Comparison of ENCODE assay signal across 9 mouse cellular contexts in the genomic region with DNA sequence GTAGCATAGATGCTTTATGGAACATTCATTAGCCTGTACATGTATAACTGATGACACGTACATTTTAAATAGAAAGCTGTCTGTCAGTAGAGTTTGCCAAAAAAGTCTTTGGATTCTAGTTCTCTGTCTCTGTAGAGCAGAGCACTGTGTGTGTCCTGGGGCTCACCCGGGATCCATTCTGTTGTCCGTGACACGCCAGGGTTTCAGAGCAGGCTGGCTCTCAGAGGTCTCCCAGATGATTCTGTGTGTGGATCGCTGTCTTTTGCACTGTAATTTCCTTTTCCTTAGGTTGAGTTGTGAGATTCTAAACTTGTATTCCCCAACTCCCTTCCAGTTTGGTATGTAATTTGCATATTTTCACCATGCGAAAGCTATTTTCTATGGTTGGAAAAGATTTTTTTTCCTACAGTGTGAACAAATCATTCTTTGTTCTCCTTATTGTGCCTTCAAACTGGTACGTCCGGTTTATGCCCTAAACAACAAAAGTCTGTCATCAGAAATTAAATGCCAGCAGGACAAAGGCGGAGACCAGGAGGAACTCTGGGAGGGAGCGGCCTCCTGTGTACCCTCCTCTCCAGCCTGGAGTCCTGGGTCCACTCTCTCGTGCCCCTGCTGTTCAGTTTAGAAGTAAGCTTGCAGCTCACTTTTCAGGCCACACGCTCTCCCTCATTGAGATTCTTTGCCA. TPM values are rescaled to one million over a fixed set of nuclear protein-coding genes. Genes with fewer than 3 reads are reported as not detected.
DNase-seq lines count a peak whose midpoint lies in the region; ATAC-seq and TF ChIP-seq lines count a peak whose summit lies in the region.
"Had no signal": no experiment of that assay in that cellular context is flagged by ENCODE, and none has a peak within 500 bp of the region (broad histone marks: within the 10 kb centered on the region; RNA-seq: fewer than 3 reads in every experiment).

No protein-coding gene starts in this region.

- no peak overlapping the region for H3K9ac ChIP-seq in intestine, postnatal 0 days (ENCODE audit: low read depth, low read length)
- no peak overlapping the region for H3K9ac ChIP-seq in intestine, embryonic 15.5 days
- no peak overlapping the region for H3K9ac ChIP-seq in hindbrain, embryonic 16.5 days (ENCODE audit: low read depth, low read length)

- no peak for ATAC-seq in intestine, postnatal 0 days
- ATAC-seq in intestine, embryonic 15.5 days, result no peak; the same call in 1 of the 2 replicates
- no peak for ATAC-seq in hindbrain, embryonic 16.5 days

- peak; percentile 14; the same call in 1 of the 2 replicates for TF ChIP-seq CTCF in intestine, postnatal 0 days (IDR thresholded peaks at IDR 0.05; ENCODE audit: low read depth)

- H3K27ac ChIP-seq in intestine, postnatal 0 days (ENCODE audit: low read depth, low read length), result no peak overlapping the region
- H3K27ac ChIP-seq in intestine, embryonic 15.5 days, result no peak overlapping the region
- H3K27ac ChIP-seq in hindbrain, embryonic 16.5 days (ENCODE audit: low read depth, low read length), result peak overlapping the region; percentile 25; the same call in 1 of the 2 replicates

- H3K4me1 ChIP-seq in intestine, postnatal 0 days (replicated peaks; ENCODE audit: control insufficient read depth, insufficient read depth, low read length), result no peaks in the 10 kb centered on the region
- 0 out of 2 replicates have a peak, but pooled peaks cover 3% of the 10 kb centered on the region for H3K4me1 ChIP-seq in intestine, embryonic 15.5 days (replicated peaks)
- peaks cover 3% of the 10 kb centered on the region for H3K4me1 ChIP-seq in hindbrain, embryonic 16.5 days (ENCODE audit: control insufficient read depth, insufficient read depth, low read depth, low read length)

- H3K4me3 ChIP-seq in intestine, postnatal 0 days (ENCODE audit: low read depth, low read length), result no peak overlapping the region
- H3K4me3 ChIP-seq in intestine, embryonic 15.5 days (replicated peaks), result no peak overlapping the region
- H3K4me3 ChIP-seq in hindbrain, embryonic 16.5 days (ENCODE audit: low read length), result no peak overlapping the region

- no peaks in the 10 kb centered on the region for H3K27me3 ChIP-seq in intestine, postnatal 0 days (replicated peaks; ENCODE audit: control insufficient read depth, insufficient read depth, low read length)
- H3K27me3 ChIP-seq in intestine, embryonic 15.5 days (replicated peaks), result no peaks in the 10 kb centered on the region
- no peaks in the 10 kb centered on the region for H3K27me3 ChIP-seq in hindbrain, embryonic 16.5 days (replicated peaks; ENCODE audit: control insufficient read depth, insufficient read depth, low read length)

- 67% methylated on average over 12 of the region's 12 CpGs for WGBS in intestine, postnatal 0 days
- 69% methylated on average over 12 of the region's 12 CpGs for WGBS in intestine, embryonic 15.5 days
- 28% methylated on average over 12 of the region's 12 CpGs for WGBS in hindbrain, embryonic 16.5 days

- no peaks in the 10 kb centered on the region for H3K9me3 ChIP-seq in intestine, postnatal 0 days (ENCODE audit: control insufficient read depth)
- H3K9me3 ChIP-seq in intestine, embryonic 15.5 days, result no peaks in the 10 kb centered on the region
- no peaks in the 10 kb centered on the region for H3K9me3 ChIP-seq in hindbrain, embryonic 16.5 days (ENCODE audit: control insufficient read depth, low read length)

- no peaks in the 10 kb centered on the region for H3K36me3 ChIP-seq in intestine, postnatal 0 days (ENCODE audit: control insufficient read depth, insufficient read depth)
- no peaks in the 10 kb centered on the region for H3K36me3 ChIP-seq in intestine, embryonic 15.5 days
- no peaks in the 10 kb centered on the region for H3K36me3 ChIP-seq in hindbrain, embryonic 16.5 days (ENCODE audit: control insufficient read depth, insufficient read depth, low read length)

- DNase-seq in brain, adult 2 months (ENCODE audit: low read depth, low spot score), result peak; percentile 71
- DNase-seq in lung, postnatal 4 days, result peak; percentile 55 to 69
- DNase-seq in cerebellum, postnatal 14 days, result no peak
- DNase-seq in right cerebral cortex, postnatal 10 days (ENCODE audit: low spot score in 2 of 2), result no peak
- DNase-seq in adrenal gland, adult 18-20 months (ENCODE audit: low spot score in 2 of 2), result no peak
- DNase-seq: gastrocnemius, postnatal 10 days had no signal

- H3K4me2 ChIP-seq in intestine, postnatal 0 days (replicated peaks; ENCODE audit: low read depth), result no peak overlapping the region
- H3K4me2 ChIP-seq in intestine, embryonic 15.5 days (replicated peaks), result no peak overlapping the region
- H3K4me2 ChIP-seq in hindbrain, embryonic 16.5 days (ENCODE audit: low read length), result no peak overlapping the region

RNA-seq across cellular contexts. Expression of gene Bcas3, which starts 39.4 kb away (rescaled TPM):
- 17.2 and 17.5 TPM in 2 replicates for polyA plus RNA-seq in intestine, postnatal 0 days (2015; fragmentation: Nextera tagmentation; extraction: Ambion mirVana)
- 13.4 and 14.7 TPM in 2 replicates for polyA plus RNA-seq in intestine, embryonic 15.5 days (2015; fragmentation: Nextera tagmentation; extraction: Ambion mirVana)
- 29.7 and 38.7 TPM in 2 replicates for polyA plus RNA-seq in hindbrain, embryonic 16.5 days (2015; fragmentation: Nextera tagmentation; extraction: Ambion mirVana)
- 10 to 100 TPM; 40.9 to 45.4 TPM for total RNA-seq in adrenal gland, adult 18-20 months (2021)

Comparison
In these comparisons a context has a peak if more than half of its experiments do, and no peak if none do; other contexts are left out.
1. DNase-seq: peak in brain, adult 2 months (single experiment) and lung, postnatal 4 days (2 of 2); none in cerebellum, postnatal 14 days (0 of 2), right cerebral cortex, postnatal 10 days (0 of 2) and adrenal gland, adult 18-20 months (0 of 2).